In the genomic region with DNA sequence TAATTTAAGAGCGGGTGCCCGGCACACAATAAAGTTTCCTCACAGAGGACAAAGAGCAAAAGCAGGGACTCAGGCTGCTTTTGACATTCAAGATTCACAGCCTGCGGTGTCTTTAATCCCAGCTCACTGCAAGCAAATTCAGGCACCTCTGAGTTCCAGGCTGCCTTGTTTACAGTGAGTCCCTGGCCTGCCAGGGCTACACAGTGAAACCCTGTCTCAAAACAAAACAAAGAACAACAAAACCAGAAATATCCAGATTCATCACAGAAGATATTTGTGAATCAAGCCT, we compare ENCODE assay signal across 8 mouse cellular contexts. TPM values are rescaled to one million over a fixed set of nuclear protein-coding genes. Genes with fewer than 3 reads are reported as not detected.
DNase-seq lines count a peak whose midpoint lies in the region; ATAC-seq and TF ChIP-seq lines count a peak whose summit lies in the region.

No protein-coding gene starts in this region.

- H3K27me3 ChIP-seq in kidney, postnatal 0 days (ENCODE audit: insufficient read depth, low read length): no peaks in the 10 kb centered on the region
- no peaks in the 10 kb centered on the region for H3K27me3 ChIP-seq in embryonic facial prominence, embryonic 10.5 days (replicated peaks; ENCODE audit: low read depth, poor library complexity, severe bottlenecking)
- no peaks in the 10 kb centered on the region for H3K27me3 ChIP-seq in hindbrain, embryonic 14.5 days (ENCODE audit: control insufficient read depth, insufficient read depth, low read length)

- H3K36me3 ChIP-seq in kidney, postnatal 0 days (ENCODE audit: insufficient read depth, low read length): no peaks in the 10 kb centered on the region
- peaks cover 11% of the 10 kb centered on the region for H3K36me3 ChIP-seq in embryonic facial prominence, embryonic 10.5 days (replicated peaks)
- H3K36me3 ChIP-seq in hindbrain, embryonic 14.5 days (replicated peaks; ENCODE audit: control insufficient read depth, insufficient read depth): peaks cover 7% of the 10 kb centered on the region; the same call in 1 of the 2 replicates
- H3K36me3 ChIP-seq in macrophage (ENCODE audit: inconsistent target): peaks cover 16% of the 10 kb centered on the region

- no peak for ATAC-seq in kidney, postnatal 0 days (replicated peaks; ENCODE audit: low FRiP score, low read depth)
- ATAC-seq in hindbrain, embryonic 14.5 days (ENCODE audit: low FRiP score): 0 out of 2 replicates have a peak, but pooled peaks have one; percentile 25

- H3K4me2 ChIP-seq in kidney, postnatal 0 days (ENCODE audit: low read length): peak overlapping the region; percentile 71
- H3K4me2 ChIP-seq in hindbrain, embryonic 14.5 days (replicated peaks): peak overlapping the region; percentile 77

- H3K4me3 ChIP-seq in kidney, postnatal 0 days (replicated peaks; ENCODE audit: low read depth, low read length): peak overlapping the region; percentile 55
- H3K4me3 ChIP-seq in embryonic facial prominence, embryonic 10.5 days: peak overlapping the region; percentile 68
- H3K4me3 ChIP-seq in hindbrain, embryonic 14.5 days (replicated peaks; ENCODE audit: low read length): peak overlapping the region; percentile 53
- H3K4me3 ChIP-seq in macrophage (ENCODE audit: inconsistent target): peak overlapping the region; percentile 69

- TF ChIP-seq CTCF in kidney, postnatal 0 days (IDR thresholded peaks at IDR 0.05; ENCODE audit: low read depth): no peak

- WGBS in kidney, postnatal 0 days: 0% methylated on average over 3 of the region's 3 CpGs
- 12% methylated on average over 3 of the region's 3 CpGs for WGBS in embryonic facial prominence, embryonic 10.5 days
- WGBS in hindbrain, embryonic 14.5 days: 2% methylated on average over 3 of the region's 3 CpGs
- 12% methylated on average over 3 of the region's 3 CpGs for WGBS in macrophage (ENCODE audit: missing documents)

- no peaks in the 10 kb centered on the region for H3K79me2 ChIP-seq in macrophage (ENCODE audit: inconsistent target)

- DNase-seq in kidney, postnatal 0 days (ENCODE audit: low spot score): no peak
- no peak for DNase-seq in kidney, adult 8-10 months
- no peak for DNase-seq in embryonic facial prominence, embryonic 10.5 days (ENCODE audit: low spot score)
- no peak for DNase-seq in hindbrain, embryonic 14.5 days (ENCODE audit: low spot score)
- no peak for DNase-seq in left cerebral cortex, adult 18-20 months (ENCODE audit: low spot score in 2 of 2)
- no peak for DNase-seq in layer of hippocampus, adult 9-10 months (ENCODE audit: low spot score)
- no peak for DNase-seq in embryo, embryonic 9.5 days (ENCODE audit: extremely low spot score)

- no peaks in the 10 kb centered on the region for H3K9me3 ChIP-seq in kidney, postnatal 0 days (replicated peaks; ENCODE audit: low read length)
- H3K9me3 ChIP-seq in embryonic facial prominence, embryonic 10.5 days: no peaks in the 10 kb centered on the region
- no peaks in the 10 kb centered on the region for H3K9me3 ChIP-seq in hindbrain, embryonic 14.5 days (ENCODE audit: control insufficient read depth, low read length)

- no peaks in the 10 kb centered on the region for H3K4me1 ChIP-seq in kidney, postnatal 0 days (replicated peaks; ENCODE audit: insufficient read depth, low read length)
- peaks cover 7% of the 10 kb centered on the region; the same call in 1 of the 2 replicates for H3K4me1 ChIP-seq in embryonic facial prominence, embryonic 10.5 days
- no peaks in the 10 kb centered on the region; the same call in 1 of the 2 replicates for H3K4me1 ChIP-seq in hindbrain, embryonic 14.5 days (replicated peaks; ENCODE audit: control insufficient read depth, insufficient read depth, low read length)

- peak overlapping the region; percentile 50 for H3K9ac ChIP-seq in kidney, postnatal 0 days (ENCODE audit: low read depth, low read length)
- H3K9ac ChIP-seq in hindbrain, embryonic 14.5 days: peak overlapping the region; percentile 55

- H3K27ac ChIP-seq in kidney, postnatal 0 days: peak overlapping the region; percentile 55
- peak overlapping the region; percentile 72 for H3K27ac ChIP-seq in embryonic facial prominence, embryonic 10.5 days (replicated peaks)
- no peak overlapping the region for H3K27ac ChIP-seq in hindbrain, embryonic 14.5 days
- H3K27ac ChIP-seq in macrophage: peak overlapping the region; percentile 48

RNA-seq across cellular contexts. Expression of a gene that starts 0.5 kb away (rescaled TPM):
- polyA plus RNA-seq in kidney, postnatal 0 days (2015; fragmentation: Nextera tagmentation; extraction: Ambion mirVana): 9.7 TPM in 2 replicates
- 8.7 and 11.7 TPM in 2 replicates for polyA plus RNA-seq in embryonic facial prominence, embryonic 10.5 days (2016; fragmentation: Nextera tagmentation; extraction: Ambion mirVana)
- 6.9 and 8.0 TPM in 2 replicates for polyA plus RNA-seq in hindbrain, embryonic 14.5 days (2014; fragmentation: Nextera tagmentation; extraction: Ambion mirVana)
- 10 to 100 TPM in 4 of 26 experiments, 1 to 10 TPM in 21, under 1 TPM in 1; 0.92 to 16.4 (median 5.2) TPM for total RNA-seq in macrophage (2018; cell fraction: chromatin; rRNA removed)
- 10 to 100 TPM in 7 of 26 experiments, 1 to 10 TPM in 19; 4.2 to 13.0 (median 7.6) TPM for total RNA-seq in macrophage (2018; cell fraction: cytosol; rRNA removed)
- 10 to 100 TPM in 2 of 26 experiments, 1 to 10 TPM in 24; 1.6 to 13.2 (median 4.2) TPM for total RNA-seq in macrophage (2018; cell fraction: nucleus; rRNA removed)
- polyA plus RNA-seq in macrophage (2018): 6.3 to 10.0 TPM (median 9.7 TPM) in 3 replicates
- 10 to 100 TPM; 12.1 to 12.8 TPM for total RNA-seq in left cerebral cortex, adult 18-20 months (2021)

RNA-seq across cellular contexts. Expression of a gene that starts 30.7 kb away (rescaled TPM):
- polyA plus RNA-seq in kidney, postnatal 0 days (2015; fragmentation: Nextera tagmentation; extraction: Ambion mirVana): 1.1 and 1.4 TPM in 2 replicates
- 1.5 and 1.6 TPM in 2 replicates for polyA plus RNA-seq in embryonic facial prominence, embryonic 10.5 days (2016; fragmentation: Nextera tagmentation; extraction: Ambion mirVana)
- 0.36 and 0.90 TPM in 2 replicates for polyA plus RNA-seq in hindbrain, embryonic 14.5 days (2014; fragmentation: Nextera tagmentation; extraction: Ambion mirVana)
- 1 to 10 TPM in 1 of 26 experiments, under 1 TPM in 2, not detected in 23; 0.30 to 1.2 (median 0.74) TPM for total RNA-seq in macrophage (2018; cell fraction: chromatin; rRNA removed)
- under 1 TPM in 13 of 26 experiments, not detected in 13; 0.03 to 0.48 (median 0.14) TPM for total RNA-seq in macrophage (2018; cell fraction: cytosol; rRNA removed)
- 1 to 10 TPM in 1 of 26 experiments, under 1 TPM in 2, not detected in 23; 0.24 to 1.3 (median 0.44) TPM for total RNA-seq in macrophage (2018; cell fraction: nucleus; rRNA removed)
- polyA plus RNA-seq in macrophage (2018): 0.06 to 0.61 TPM (median 0.37 TPM) in 3 replicates
- 1 to 10 TPM; 3.9 to 5.0 TPM for total RNA-seq in left cerebral cortex, adult 18-20 months (2021)

RNA-seq across cellular contexts. Expression of a gene that starts 32.1 kb away (rescaled TPM):
- polyA plus RNA-seq in kidney, postnatal 0 days (2015; fragmentation: Nextera tagmentation; extraction: Ambion mirVana): 3.1 and 3.4 TPM in 2 replicates
- polyA plus RNA-seq in embryonic facial prominence, embryonic 10.5 days (2016; fragmentation: Nextera tagmentation; extraction: Ambion mirVana): 2.0 and 2.8 TPM in 2 replicates
- polyA plus RNA-seq in hindbrain, embryonic 14.5 days (2014; fragmentation: Nextera tagmentation; extraction: Ambion mirVana): 2.1 and 2.3 TPM in 2 replicates
- total RNA-seq in macrophage (2018; cell fraction: chromatin; rRNA removed): 10 to 100 TPM in 6 of 26 experiments, 1 to 10 TPM in 20; 2.6 to 25.1 (median 7.9) TPM
- total RNA-seq in macrophage (2018; cell fraction: cytosol; rRNA removed): 10 to 100 TPM in 2 of 26 experiments, 1 to 10 TPM in 24; 2.7 to 10.8 (median 4.9) TPM
- total RNA-seq in macrophage (2018; cell fraction: nucleus; rRNA removed): 10 to 100 TPM in 4 of 26 experiments, 1 to 10 TPM in 22; 3.0 to 14.2 (median 4.8) TPM
- polyA plus RNA-seq in macrophage (2018): 4.9 to 9.3 TPM (median 7.7 TPM) in 3 replicates
- 10 to 100 TPM; 14.9 to 23.6 TPM for total RNA-seq in left cerebral cortex, adult 18-20 months (2021)

RNA-seq across cellular contexts. Expression of a gene that starts 48.4 kb away (rescaled TPM):
- polyA plus RNA-seq in kidney, postnatal 0 days (2015; fragmentation: Nextera tagmentation; extraction: Ambion mirVana): 10.9 and 13.7 TPM in 2 replicates
- 15.3 and 17.1 TPM in 2 replicates for polyA plus RNA-seq in embryonic facial prominence, embryonic 10.5 days (2016; fragmentation: Nextera tagmentation; extraction: Ambion mirVana)
- 9.5 and 11.8 TPM in 2 replicates for polyA plus RNA-seq in hindbrain, embryonic 14.5 days (2014; fragmentation: Nextera tagmentation; extraction: Ambion mirVana)
- 10 to 100 TPM in 10 of 26 experiments, 1 to 10 TPM in 16; 3.0 to 17.1 (median 8.9) TPM for total RNA-seq in macrophage (2018; cell fraction: chromatin; rRNA removed)
- total RNA-seq in macrophage (2018; cell fraction: cytosol; rRNA removed): 1 to 10 TPM; 1.2 to 6.3 (median 4.7) TPM
- total RNA-seq in macrophage (2018; cell fraction: nucleus; rRNA removed): 10 to 100 TPM in 5 of 26 experiments, 1 to 10 TPM in 21; 2.1 to 15.8 (median 5.9) TPM
- 4.4 to 10.5 TPM (median 6.7 TPM) in 3 replicates for polyA plus RNA-seq in macrophage (2018)
- 1 to 10 TPM; 9.7 to 9.9 TPM for total RNA-seq in left cerebral cortex, adult 18-20 months (2021)

RNA-seq across cellular contexts. Expression of a gene that starts 52.3 kb away (rescaled TPM):
- polyA plus RNA-seq in kidney, postnatal 0 days (2015; fragmentation: Nextera tagmentation; extraction: Ambion mirVana): 5.4 and 7.8 TPM in 2 replicates
- 4.2 and 4.5 TPM in 2 replicates for polyA plus RNA-seq in embryonic facial prominence, embryonic 10.5 days (2016; fragmentation: Nextera tagmentation; extraction: Ambion mirVana)
- 2.9 and 3.4 TPM in 2 replicates for polyA plus RNA-seq in hindbrain, embryonic 14.5 days (2014; fragmentation: Nextera tagmentation; extraction: Ambion mirVana)
- 10 to 100 TPM in 25 of 26 experiments, 1 to 10 TPM in 1; 9.7 to 27.4 (median 15.9) TPM for total RNA-seq in macrophage (2018; cell fraction: chromatin; rRNA removed)
- 10 to 100 TPM in 21 of 26 experiments, 1 to 10 TPM in 5; 8.8 to 19.3 (median 13.0) TPM for total RNA-seq in macrophage (2018; cell fraction: cytosol; rRNA removed)
- total RNA-seq in macrophage (2018; cell fraction: nucleus; rRNA removed): 10 to 100 TPM; 13.6 to 31.6 (median 18.5) TPM
- 6.7 to 16.2 TPM (median 12.5 TPM) in 3 replicates for polyA plus RNA-seq in macrophage (2018)
- total RNA-seq in left cerebral cortex, adult 18-20 months (2021): 1 to 10 TPM; 2.6 to 3.5 TPM
